Mouse (Mus musculus): Measurements from ENCODE around the gene Fh1. TPM values are rescaled to one million over a fixed set of nuclear protein-coding genes. Genes with fewer than 3 reads are reported as not detected.

The Fh1 gene
- polyA plus RNA-seq, 1 experiment from 2014 or later = 142 TPM

GRCm38 (mm10) chr1:175574129-175574528 is 51.3 kb downstream of the Fh1 start:
- Histone ChIP-seq H3K4me1 (no peaks in the 10 kb centered on the region), H3K27me3 (replicated peaks) (no peaks in the 10 kb centered on the region), H3K9ac (no peak overlapping the region), H3K27ac (no peak overlapping the region), H3K9me3 (no peaks in the 10 kb centered on the region), H3K4me3 (replicated peaks) (no peak overlapping the region), H3K4me2 (no peak overlapping the region), H3K36me3 (no peaks in the 10 kb centered on the region)
- WGBS = 85% methylated on average over 2 of the region's 2 CpGs
- no peak for ATAC-seq (ENCODE audit: insufficient read depth, low FRiP score, low read depth)

DNA sequence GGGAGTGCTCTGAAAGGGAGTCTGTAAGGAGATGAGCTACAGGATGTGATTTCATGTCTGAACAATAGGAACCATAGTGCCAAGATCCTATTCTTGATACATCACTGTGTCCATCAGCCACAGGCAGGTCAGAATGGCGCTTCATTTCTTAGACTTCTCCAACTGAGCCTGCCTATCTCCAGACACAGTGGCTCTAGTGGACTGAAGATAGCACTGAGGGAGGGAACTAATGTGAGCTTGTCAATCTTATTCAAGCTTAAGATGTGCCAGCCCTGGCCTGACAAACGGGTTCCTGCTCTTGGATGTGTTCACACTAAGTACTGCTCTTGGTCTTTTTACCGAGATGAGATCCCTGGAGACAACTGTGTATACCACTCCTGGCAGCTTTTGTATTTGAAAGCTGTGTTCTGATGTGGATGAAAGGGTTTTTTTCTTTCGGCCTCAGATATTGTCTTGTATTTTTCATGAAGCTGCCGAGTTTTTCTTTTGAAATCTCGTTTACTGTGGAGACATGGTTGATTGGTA is 59.8 kb downstream of the Fh1 start:
- Histone ChIP-seq H3K4me2 (no peak overlapping the region), H3K4me1 (no peaks in the 10 kb centered on the region)
- whole genome bisulfite sequencing = 83% methylated on average over 6 of the region's 6 CpGs

GRCm38 (mm10) chr1:175564321-175564720 is 61.1 kb downstream of the Fh1 start:
- ATAC-seq (ENCODE audit: insufficient read depth, low FRiP score, low read depth) = no peak
- 88% methylated on average over 4 of the region's 4 CpGs for WGBS

More for the DNA sequence above, 59.8 kb downstream of the Fh1 start:
- H3K36me3 ChIP-seq = no peaks in the 10 kb centered on the region
- no peak for ATAC-seq (ENCODE audit: insufficient read depth, low FRiP score, low read depth)
- no peak overlapping the region for H3K9ac ChIP-seq
- no peaks in the 10 kb centered on the region for H3K9me3 ChIP-seq
- H3K27me3 ChIP-seq (replicated peaks) = no peaks in the 10 kb centered on the region
- H3K27ac ChIP-seq = no peak overlapping the region
- no peak overlapping the region for H3K4me3 ChIP-seq (replicated peaks)

GRCm38 (mm10) chr1:175562379-175562778 is 63.1 kb downstream of the Fh1 start:
- Histone ChIP-seq H3K36me3 (no peaks in the 10 kb centered on the region), H3K4me1 (no peaks in the 10 kb centered on the region), H3K9me3 (no peaks in the 10 kb centered on the region), H3K27ac (no peak overlapping the region), H3K4me3 (replicated peaks) (no peak overlapping the region), H3K27me3 (replicated peaks) (no peaks in the 10 kb centered on the region), H3K4me2 (no peak overlapping the region), H3K9ac (no peak overlapping the region)
- no peak for ATAC-seq (ENCODE audit: insufficient read depth, low FRiP score, low read depth)
- WGBS = 68% methylated on average over 2 of the region's 2 CpGs

More at GRCm38 (mm10) chr1:175564321-175564720, 61.1 kb downstream of the Fh1 start:
- H3K4me2 ChIP-seq = no peak overlapping the region
- H3K4me1 ChIP-seq = no peaks in the 10 kb centered on the region
- H3K9me3 ChIP-seq = no peaks in the 10 kb centered on the region
- H3K4me3 ChIP-seq (replicated peaks) = no peak overlapping the region
- H3K9ac ChIP-seq = no peak overlapping the region
- H3K27me3 ChIP-seq (replicated peaks) = no peaks in the 10 kb centered on the region
- no peaks in the 10 kb centered on the region for H3K36me3 ChIP-seq
- H3K27ac ChIP-seq = no peak overlapping the region

GRCm38 (mm10) chr1:175561806-175562205 is 63.6 kb downstream of the Fh1 start:
- Histone ChIP-seq H3K9me3 (no peaks in the 10 kb centered on the region), H3K4me3 (replicated peaks) (no peak overlapping the region), H3K27ac (no peak overlapping the region), H3K4me2 (no peak overlapping the region), H3K9ac (no peak overlapping the region), H3K4me1 (no peaks in the 10 kb centered on the region), H3K27me3 (replicated peaks) (no peaks in the 10 kb centered on the region), H3K36me3 (no peaks in the 10 kb centered on the region)
- ATAC-seq (ENCODE audit: insufficient read depth, low FRiP score, low read depth) = no peak

DNA sequence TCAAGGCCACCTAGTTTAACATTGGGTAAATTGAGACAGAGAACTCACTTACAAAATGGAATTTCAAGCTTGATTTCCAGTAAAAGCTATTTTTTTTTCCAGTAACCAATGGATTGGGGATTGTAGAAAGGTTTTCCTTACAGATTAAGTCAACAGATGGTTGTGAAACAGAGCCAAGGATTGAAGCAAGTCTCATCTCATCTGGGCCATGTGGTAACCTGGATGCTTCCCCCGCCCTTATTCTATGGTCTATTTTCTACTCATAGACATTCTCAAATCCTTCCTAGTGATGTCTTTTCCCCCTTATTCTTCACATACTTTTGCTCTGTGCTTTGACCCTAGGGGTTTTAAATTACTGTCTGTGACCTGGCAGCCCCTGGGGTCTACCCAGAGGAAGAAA is 70.8 kb downstream of the Fh1 start:
- no peak for ATAC-seq (ENCODE audit: insufficient read depth, low FRiP score, low read depth)
- no peaks in the 10 kb centered on the region for H3K4me1 ChIP-seq
- H3K27ac ChIP-seq = no peak overlapping the region
- no peaks in the 10 kb centered on the region for H3K9me3 ChIP-seq
- no peaks in the 10 kb centered on the region for H3K36me3 ChIP-seq
- 83% methylated on average over 1 of the region's 1 CpGs for WGBS
- H3K27me3 ChIP-seq (replicated peaks) = no peaks in the 10 kb centered on the region
- H3K4me3 ChIP-seq (replicated peaks) = no peak overlapping the region
- no peak overlapping the region for H3K9ac ChIP-seq
- no peak overlapping the region for H3K4me2 ChIP-seq

- WGBS = 44% methylated on average over 3 of the region's 3 CpGs
Measured at GRCm38 (mm10) chr1:175552474-175552873, 73.0 kb downstream of the Fh1 start.

GRCm38 (mm10) chr1:175550586-175550985 is 74.8 kb downstream of the Fh1 start:
- ATAC-seq (ENCODE audit: insufficient read depth, low FRiP score, low read depth) = no peak
- no peaks in the 10 kb centered on the region for H3K9me3 ChIP-seq
- no peak overlapping the region for H3K9ac ChIP-seq
- no peak overlapping the region for H3K27ac ChIP-seq
- no peak overlapping the region for H3K4me3 ChIP-seq (replicated peaks)
- WGBS = 78% methylated on average over 1 of the region's 1 CpGs
- no peak overlapping the region for H3K4me2 ChIP-seq
- no peaks in the 10 kb centered on the region for H3K36me3 ChIP-seq
- no peaks in the 10 kb centered on the region for H3K27me3 ChIP-seq (replicated peaks)
- no peaks in the 10 kb centered on the region for H3K4me1 ChIP-seq

More at GRCm38 (mm10) chr1:175552474-175552873, 73.0 kb downstream of the Fh1 start:
- ATAC-seq (ENCODE audit: insufficient read depth, low FRiP score, low read depth) = peak; percentile 65; the same call in 1 of the 2 replicates
- no peak overlapping the region for H3K4me3 ChIP-seq (replicated peaks)
- no peak overlapping the region for H3K27ac ChIP-seq
- no peaks in the 10 kb centered on the region for H3K27me3 ChIP-seq (replicated peaks)
- H3K9ac ChIP-seq = no peak overlapping the region
- no peaks in the 10 kb centered on the region for H3K36me3 ChIP-seq
- no peaks in the 10 kb centered on the region for H3K9me3 ChIP-seq
- H3K4me2 ChIP-seq = no peak overlapping the region
- no peaks in the 10 kb centered on the region for H3K4me1 ChIP-seq

Other genes starting within 250 kb of the Fh1 start
- 1.5 and 2.5 TPM in 2 replicates for gene Rgs7, start 133.1 kb downstream of the Fh1 start, polyA plus RNA-seq (2015; fragmentation: Nextera tagmentation; extraction: Ambion mirVana)
- gene Kmo, start 5.3 kb downstream of the Fh1 start, polyA plus RNA-seq (2015; fragmentation: Nextera tagmentation; extraction: Ambion mirVana) = 1.1 TPM in 2 replicates
- 8.3 and 8.5 TPM in 2 replicates for gene Opn3, start 67.1 kb upstream of the Fh1 start, polyA plus RNA-seq (2015; fragmentation: Nextera tagmentation; extraction: Ambion mirVana)
- 3.2 and 3.3 TPM in 2 replicates for gene Chml, start 67.3 kb upstream of the Fh1 start, polyA plus RNA-seq (2015; fragmentation: Nextera tagmentation; extraction: Ambion mirVana)
- not detected in 2 replicates for gene Wdr64, start 73.0 kb upstream of the Fh1 start, polyA plus RNA-seq (2015; fragmentation: Nextera tagmentation; extraction: Ambion mirVana)